Mouse (Mus musculus) neutrophil, adult 83 days (primary cell): ENCODE results near the gene Os9. TPM values are rescaled to one million over a fixed set of nuclear protein-coding genes. Genes with fewer than 3 reads are reported as not detected.

Source experiments
- total RNA-seq, 2 experiments: library from RNA; stranded (reverse); gene quantifications; one replicate each; pipeline ENCODE4 v1.2.4; 2023

Gene Os9
- 100 to 1,000 TPM; 102 to 103 TPM for total RNA-seq

DNA sequence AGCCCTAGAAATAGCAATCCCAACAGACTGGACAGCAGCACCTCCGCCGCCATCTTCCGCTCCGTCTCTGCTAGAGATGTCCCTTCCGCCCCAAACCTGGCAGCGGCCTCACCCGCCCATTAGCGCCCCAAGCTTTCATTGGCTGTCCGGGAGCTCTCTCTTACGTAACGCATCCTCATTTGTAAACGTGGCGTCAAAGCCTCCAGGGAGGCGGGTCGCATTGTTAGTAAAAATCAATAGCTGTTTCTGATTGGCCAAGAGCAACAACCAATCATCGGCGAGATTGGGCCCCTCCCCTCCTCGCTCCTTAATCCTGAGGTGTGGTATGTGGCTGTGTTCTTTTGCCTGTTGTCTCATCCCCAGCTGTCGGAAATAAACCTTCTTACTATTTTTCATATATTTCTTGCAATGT lies at the start of gene Os9:
TSS of gene Os9 (minus strand) at position 66 of the 412 bp plus-strand sequence.

DNA sequence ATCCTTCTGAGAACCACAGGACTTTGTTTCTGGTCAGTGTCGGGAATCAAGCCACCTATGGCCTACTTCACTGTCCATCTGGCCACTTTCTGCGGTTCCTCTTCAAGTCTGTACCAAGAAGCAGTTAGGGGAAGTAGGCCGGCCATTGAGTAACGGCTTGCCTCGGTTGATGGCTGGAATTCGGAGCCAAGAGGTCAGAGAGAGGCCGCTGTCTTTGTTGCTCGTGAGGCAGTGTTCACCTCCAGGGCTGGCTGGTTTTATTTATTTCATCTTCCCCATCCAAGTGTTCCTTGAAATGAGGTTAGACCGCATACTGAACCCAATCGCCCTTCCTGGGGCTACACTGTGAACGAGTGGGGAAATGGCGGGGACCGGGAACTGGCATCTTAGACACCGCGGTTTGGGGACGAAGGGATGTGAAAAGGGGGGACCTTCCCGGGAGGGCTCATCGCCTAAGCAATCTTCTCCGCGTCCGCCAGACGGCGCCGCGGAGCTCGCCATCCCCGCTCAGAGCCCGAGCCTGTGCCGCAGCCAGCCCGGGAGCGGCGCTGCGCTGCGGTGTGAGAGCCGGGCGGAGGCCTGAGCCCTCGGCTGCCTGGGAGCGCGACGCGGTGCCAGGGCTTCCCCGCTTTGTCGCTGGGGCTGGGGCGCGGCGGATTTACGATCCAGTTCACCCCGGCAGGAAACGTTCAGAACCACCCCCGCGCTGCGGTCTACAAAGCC lies 43.9 kb upstream of the Os9 start, which contains the start of gene B4galnt1:
TSS of gene B4galnt1 (plus strand) at position 595 of the 723 bp plus-strand sequence.

DNA sequence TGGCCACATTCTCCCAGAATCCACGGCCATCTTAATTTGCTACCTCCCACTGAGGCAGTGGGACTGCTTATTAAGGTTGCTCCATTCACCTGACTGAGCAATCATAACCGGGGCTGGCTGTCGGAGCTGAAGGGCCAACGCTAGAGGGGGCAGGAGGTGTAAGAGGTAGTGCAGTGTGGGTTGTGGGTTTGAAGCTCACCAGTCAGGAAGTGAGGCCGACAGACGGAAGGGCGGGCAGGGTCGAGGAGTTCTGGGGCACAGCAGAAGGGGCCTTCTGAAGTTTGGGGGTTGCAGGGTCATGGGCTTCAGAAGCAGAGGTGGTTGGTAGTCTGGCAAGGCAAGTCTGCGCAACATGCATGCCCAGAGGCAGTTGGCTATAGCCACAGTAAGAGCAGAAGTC lies 45.9 kb downstream of the Os9 start, which contains the start of gene Agap2:
TSS of gene Agap2 (plus strand) at position 205 of the 400 bp plus-strand sequence.

DNA sequence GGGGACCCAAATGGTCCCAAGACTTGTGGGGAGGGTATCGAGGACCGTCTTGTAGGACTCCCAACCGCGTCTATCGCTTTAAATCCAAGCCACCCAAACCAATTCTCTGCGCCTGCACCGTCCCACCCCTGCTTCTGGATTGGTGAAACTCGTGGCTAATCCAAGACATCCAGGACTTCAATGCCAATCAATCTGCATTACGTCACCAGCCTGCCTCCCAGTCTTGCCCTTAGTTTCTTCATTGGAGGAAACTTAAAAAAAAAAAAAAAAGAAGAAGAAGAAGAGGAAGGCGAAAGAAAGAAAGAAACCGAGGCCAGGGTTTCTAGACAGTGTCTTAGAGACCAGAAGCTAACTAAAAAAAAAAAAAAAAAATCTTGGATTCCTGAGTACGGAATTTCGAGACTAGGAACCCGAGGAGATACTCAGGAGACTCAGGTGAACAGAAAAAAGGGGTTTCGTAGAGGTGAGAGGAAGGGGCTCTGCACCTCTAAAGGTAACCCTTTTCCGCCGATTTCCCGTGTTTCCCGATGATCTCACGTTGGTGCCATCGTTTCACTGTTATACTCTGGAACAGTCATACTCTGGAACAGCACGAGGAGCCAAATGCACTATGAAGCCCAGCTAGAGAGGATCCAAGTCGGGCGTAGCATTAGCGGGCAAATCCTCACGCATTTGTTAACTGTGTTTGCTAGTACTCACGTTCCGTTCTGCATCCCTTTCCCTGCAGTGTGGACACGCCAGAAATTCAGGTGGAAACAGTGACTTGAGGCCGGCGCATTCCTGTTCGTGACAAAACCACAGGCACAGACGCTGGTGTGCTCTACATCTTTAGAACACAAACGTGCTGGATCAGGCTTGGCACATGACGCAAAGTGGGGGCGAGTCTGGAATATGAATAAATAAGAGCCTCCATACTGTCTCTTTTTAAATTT lies 50.5 kb downstream of the Os9 start, which contains the start of gene Tspan31:
TSS of gene Tspan31 (minus strand) at position 75 of the 932 bp plus-strand sequence.

GRCm38 (mm10) chr10:127063239-127063872 lies 57.6 kb downstream of the Os9 start, which contains the start of gene Cdk4:
Gene Cdk4, plus strand, starts transcription at chr10:127063534.

DNA sequence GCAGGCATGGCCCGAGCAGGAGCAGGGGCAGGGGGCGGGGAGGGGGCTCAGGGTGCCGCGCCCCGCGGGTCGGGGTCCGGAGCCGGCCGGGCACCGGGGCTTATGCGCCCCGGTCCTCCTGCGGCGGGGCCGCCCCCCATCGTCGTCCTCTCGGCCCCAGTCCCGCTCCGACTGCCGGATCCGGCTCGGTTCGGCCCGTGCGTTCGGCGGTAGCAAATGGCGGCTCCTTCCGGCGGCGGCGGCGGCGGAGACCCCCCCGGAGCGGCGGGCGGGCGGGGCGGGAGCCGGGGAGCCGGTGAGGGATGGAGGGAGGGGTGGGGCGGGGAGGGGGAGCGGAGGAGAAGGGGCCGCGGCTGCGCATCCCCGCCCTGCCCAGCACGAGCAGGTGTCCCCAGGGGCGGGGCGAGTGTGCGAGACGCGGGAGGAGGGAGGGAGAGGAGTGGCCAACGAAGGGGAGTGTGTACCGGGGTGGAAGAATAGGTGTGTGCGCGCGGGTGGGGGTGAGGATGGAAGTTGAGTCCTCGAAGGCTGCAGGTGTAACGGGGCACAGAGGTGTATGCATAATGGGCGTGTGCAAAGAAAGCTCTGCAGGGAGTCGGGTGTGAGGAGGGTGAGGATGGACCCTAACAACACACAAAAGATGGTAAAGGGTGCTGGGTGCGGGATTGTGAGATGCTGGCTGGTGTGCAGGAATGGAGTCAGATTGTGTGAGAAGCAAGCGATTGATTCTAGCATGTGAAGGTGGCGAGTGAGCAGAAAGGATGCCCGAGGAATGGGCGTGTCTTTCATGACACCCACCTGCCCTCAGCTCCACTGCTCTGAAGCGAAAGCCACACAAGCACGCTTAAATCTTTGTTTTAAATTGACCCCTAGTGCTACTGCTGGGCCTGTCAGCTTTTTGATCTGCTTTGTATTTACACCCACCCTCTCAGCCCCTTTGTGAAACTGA lies 60.7 kb downstream of the Os9 start, which contains the start of gene March9:
TSS of gene March9 (minus strand) at position 217 of the 949 bp plus-strand sequence.

GRCm38 (mm10) chr10:127047954-127048353 lies 73.0 kb downstream of the Os9 start, which contains the start of gene Cyp27b1:
Gene Cyp27b1, plus strand, starts transcription at chr10:127048250.

Other genes starting within 250 kb of the Os9 start
- 1 to 10 TPM; 3.0 to 3.8 TPM for gene Atp23, start 219.8 kb downstream of the Os9 start, total RNA-seq
- 100 to 1,000 TPM in 1 of 2 experiments, 10 to 100 TPM in 1; 95.6 to 113 TPM for gene Ctdsp2, start 142.4 kb downstream of the Os9 start, total RNA-seq
- gene Avil, start 120.4 kb downstream of the Os9 start, total RNA-seq: under 1 TPM in 1 of 2 experiments, not detected in 1; 0.22 TPM
- 10 to 100 TPM; 11.1 to 11.3 TPM for gene Tsfm, start 90.3 kb downstream of the Os9 start, total RNA-seq
- gene Mettl1, start 79.7 kb downstream of the Os9 start, total RNA-seq: 1 to 10 TPM; 3.6 to 4.2 TPM
- gene Eef1akmt3, start 79.6 kb downstream of the Os9 start, total RNA-seq: under 1 TPM in 1 of 2 experiments, not detected in 1; 0.20 TPM
- gene Cyp27b1, start 72.9 kb downstream of the Os9 start, total RNA-seq: not detected
- gene March9, start 60.9 kb downstream of the Os9 start, total RNA-seq: under 1 TPM in 1 of 2 experiments, not detected in 1; 0.11 TPM
- 100 to 1,000 TPM; 139 to 142 TPM for gene Cdk4, start 57.6 kb downstream of the Os9 start, total RNA-seq
- gene Tspan31, start 50.9 kb downstream of the Os9 start, total RNA-seq: 10 to 100 TPM; 26.9 to 27.6 TPM
- 10 to 100 TPM; 45.3 to 49.2 TPM for gene Agap2, start 45.8 kb downstream of the Os9 start, total RNA-seq
- gene B4galnt1, start 44.1 kb upstream of the Os9 start, total RNA-seq: 100 to 1,000 TPM in 1 of 2 experiments, 10 to 100 TPM in 1; 99.0 to 106 TPM
- gene Slc26a10, start 59.5 kb upstream of the Os9 start, total RNA-seq: not detected
- gene Arhgef25, start 69.0 kb upstream of the Os9 start, total RNA-seq: 1 to 10 TPM; 1.1 to 1.6 TPM
- 10 to 100 TPM; 15.9 to 19.5 TPM for gene Dtx3, start 74.6 kb upstream of the Os9 start, total RNA-seq
- 10 to 100 TPM; 24.4 to 25.8 TPM for gene Pip4k2c, start 90.5 kb upstream of the Os9 start, total RNA-seq
- under 1 TPM; 0.22 to 0.42 TPM for gene Kif5a, start 142.2 kb upstream of the Os9 start, total RNA-seq
- gene Dctn2, start 145.2 kb upstream of the Os9 start, total RNA-seq: 100 to 1,000 TPM in 1 of 2 experiments, 10 to 100 TPM in 1; 98.1 to 101 TPM
- gene Mbd6, start 167.9 kb upstream of the Os9 start, total RNA-seq: 100 to 1,000 TPM; 134 to 135 TPM
- 10 to 100 TPM; 41.3 to 47.4 TPM for gene Mars, start 190.7 kb upstream of the Os9 start, total RNA-seq
- 100 to 1,000 TPM; 240 to 263 TPM for gene Arhgap9, start 200.8 kb upstream of the Os9 start, total RNA-seq
- gene Gli1, start 220.8 kb upstream of the Os9 start, total RNA-seq: not detected
- gene Inhbe, start 233.3 kb upstream of the Os9 start, total RNA-seq: not detected
- not detected for gene Inhbc, start 249.3 kb upstream of the Os9 start, total RNA-seq